Mouse (Mus musculus): ENCODE data around the gene Rsph6a.

The Rsph6a gene

DNA sequence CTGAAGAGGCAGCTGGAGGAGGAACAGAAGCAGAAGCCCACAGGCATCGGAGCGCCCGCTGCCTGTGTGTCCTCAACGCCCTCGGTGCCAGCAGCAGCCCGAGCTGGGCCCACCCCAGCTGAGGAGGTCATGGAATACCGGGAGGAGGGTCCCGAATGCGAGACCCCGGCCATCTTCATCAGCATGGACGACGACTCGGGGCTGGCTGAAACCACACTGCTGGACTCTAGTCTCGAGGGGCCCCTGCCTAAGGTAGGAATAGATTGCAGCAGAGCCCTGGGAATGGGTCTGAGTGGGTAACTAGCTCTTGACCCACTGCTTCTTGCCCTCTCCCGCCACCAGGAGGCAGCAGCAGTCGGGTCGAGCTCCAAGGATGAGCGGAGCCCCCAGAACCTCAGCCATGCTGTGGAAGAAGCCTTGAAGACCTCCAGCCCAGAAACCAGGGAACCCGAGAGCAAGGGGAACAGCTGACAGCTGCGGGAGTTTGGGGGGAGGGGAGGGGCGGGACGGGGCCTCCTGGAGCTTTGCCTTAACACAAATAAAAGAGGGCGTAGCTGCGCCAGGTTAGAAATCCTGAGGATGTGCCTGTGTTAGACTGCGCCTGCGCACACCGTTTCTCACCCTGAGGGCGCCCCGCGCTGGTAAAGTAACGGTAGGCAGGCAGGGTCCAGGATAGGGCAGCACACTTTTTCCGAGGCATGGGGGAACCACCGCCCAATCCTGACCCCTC, at the start of gene Rsph6a:
TSS of gene Rsph6a (plus strand) at position 644 of the 730 bp plus-strand sequence.
- DNase-seq, result peak; percentile 73

DNA sequence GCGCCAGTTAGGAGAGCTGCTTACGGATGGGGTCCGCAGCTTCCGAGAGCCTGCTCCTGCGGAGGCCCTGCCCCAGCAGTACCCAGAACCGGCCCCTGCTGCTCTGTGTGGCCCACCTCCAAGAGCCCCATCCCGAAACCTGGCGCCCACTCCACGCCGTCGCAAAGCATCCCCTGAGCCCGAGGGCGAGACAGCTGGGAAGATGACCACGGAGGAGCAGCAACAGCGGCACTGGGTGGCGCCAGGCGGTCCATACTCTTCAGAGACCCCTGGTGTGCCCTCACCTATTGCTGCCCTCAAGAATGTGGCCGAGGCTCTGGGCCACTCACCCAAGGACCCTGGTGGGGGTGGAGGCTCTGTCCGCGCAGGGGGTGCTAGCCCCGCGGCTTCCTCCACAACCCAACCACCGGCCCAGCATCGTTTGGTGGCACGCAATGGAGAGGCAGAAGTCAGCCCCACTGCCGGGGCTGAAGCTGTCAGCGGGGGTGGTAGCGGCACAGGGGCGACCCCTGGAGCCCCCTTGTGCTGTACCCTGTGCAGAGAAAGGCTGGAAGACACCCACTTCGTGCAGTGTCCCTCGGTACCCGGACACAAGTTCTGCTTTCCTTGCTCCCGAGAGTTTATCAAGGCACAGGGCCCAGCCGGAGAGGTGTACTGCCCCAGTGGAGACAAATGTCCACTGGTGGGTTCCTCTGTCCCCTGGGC, 48.9 kb upstream of the Rsph6a start:
- no peak for DNase-seq

DNA sequence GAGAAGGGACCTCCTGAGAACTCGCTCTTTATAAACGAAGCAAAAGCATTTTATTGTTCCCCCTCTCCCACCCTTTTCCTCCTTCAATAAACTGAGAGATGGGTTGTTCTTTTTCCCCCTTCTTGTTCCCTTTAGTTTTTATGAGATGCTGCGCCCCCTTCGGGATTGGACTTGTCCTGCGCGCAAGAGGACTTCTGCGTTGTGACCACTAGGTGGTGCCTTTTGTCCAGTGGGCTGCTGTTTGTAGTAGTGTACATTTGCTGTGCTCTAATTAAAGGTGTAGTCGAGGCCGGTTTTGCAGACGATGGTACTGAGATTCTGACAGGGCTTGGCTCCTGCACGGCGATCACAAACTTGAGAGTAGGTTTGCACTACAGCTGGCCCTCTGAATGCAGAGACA, 48.0 kb upstream of the Rsph6a start:
- DNase-seq, result peak; percentile 84

DNA sequence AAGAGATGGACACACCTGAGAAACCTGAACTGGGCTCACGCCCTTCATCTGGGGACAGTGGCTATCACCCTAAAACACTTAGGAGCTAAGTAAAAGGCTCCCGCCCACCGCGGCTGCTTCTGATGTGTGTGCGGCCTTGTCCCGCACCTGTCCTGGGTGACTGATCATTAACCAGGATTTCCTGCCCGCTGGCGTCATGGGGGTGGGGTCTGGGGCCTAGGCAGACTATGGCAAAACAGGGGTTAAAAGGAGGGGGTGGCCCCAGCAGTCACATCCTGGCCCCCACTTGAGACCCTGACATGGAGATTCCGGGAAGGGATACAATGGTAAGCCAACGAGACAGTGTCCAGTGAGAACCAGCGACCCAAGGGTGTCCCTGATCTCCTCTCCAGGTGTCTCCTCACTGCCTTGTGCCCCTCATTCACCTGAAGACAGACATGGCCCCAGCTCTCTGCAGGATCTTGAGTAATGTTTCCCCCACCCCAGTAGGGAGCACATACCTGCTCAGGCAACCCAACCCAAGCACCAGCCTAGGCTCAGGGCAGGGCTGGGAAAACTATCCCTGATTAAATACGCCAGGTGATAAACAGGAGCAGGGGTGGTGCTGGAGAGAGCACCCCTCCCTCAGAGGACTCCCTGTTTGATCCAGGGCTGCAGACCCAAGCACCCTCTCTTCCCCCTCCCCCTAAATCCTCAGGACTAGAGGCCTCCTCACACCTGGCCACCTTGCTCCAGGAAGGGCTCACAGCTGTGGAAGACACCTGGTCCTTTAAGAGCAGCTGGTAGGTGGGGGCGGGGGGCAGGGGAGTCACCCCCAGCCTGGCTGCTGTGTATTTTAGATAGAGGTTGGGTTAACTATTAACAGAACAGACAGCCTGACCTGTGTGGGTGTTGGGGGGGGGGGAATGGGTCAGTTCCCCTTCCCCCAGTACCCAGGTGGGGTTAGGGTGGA, 47.2 kb upstream of the Rsph6a start:
- no peak for DNase-seq

DNA sequence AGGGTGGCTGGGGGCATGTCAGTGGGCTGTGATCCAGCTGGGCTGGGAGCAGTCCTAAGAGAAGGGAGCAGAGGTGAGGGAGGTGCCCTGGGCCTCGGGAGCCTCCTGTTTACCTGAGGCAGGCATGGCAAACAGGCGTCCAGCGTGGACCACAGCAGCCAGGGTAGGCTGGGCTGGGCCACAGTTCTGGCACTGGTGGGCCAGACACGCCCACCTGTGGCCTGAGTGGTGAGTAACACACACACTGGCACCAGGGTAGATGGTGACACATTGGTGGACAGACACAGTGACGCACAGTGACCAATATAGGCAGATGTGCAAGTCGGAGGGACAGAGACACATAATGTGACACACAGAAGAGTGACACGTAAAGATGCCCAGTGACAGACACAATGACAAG, 43.9 kb upstream of the Rsph6a start:
- no peak for DNase-seq

DNA sequence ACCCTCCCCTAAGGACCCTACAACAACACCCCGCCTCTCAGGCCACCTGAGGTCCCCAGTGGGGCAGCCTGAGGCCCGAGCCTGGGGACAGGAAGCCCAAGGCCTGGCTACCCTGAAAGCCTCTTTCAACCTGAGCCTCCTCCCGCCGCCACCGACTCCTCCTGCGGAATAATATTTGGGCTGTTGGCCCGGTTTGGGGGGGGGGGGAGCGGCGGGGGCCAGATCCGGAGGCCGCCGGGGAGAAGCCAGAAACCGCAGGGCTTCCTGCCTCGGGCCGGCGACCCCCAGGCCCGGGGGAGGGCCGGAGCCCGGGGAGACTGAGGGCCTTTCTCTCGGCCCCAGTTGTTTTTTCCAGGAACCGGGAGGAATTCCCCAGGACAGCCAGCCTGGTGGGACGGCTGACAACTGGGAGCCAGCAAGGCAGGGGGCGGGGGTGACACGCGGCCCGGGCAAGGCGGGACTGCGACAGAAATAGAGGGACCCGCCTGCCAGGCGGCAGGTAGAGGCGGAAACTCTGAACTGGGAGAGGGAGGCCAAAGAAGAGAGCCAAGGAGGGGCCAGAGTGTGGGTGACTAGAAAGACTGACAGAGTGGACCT, 42.4 kb upstream of the Rsph6a start:
- DNase-seq, result no peak

DNA sequence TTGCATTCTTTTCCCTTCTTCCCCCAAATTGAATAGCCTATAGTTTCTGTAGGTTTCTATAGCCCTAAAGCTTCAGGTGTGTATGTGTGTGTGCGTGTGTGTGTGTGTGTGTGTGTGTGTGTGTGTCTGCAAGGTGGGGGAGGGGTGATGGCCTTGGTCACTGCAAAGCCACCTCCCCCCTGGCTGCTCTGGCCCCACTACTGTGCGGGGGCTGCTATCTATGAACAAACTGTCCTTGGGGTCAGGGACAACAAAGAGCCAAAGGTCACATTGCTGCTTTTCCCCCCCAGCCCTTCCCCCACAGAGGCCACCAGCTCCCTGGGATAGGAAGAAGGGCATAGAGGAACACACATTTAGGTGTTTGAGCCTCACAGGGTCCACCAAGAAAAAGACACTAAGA, 41.6 kb upstream of the Rsph6a start:
- no peak for DNase-seq

DNA sequence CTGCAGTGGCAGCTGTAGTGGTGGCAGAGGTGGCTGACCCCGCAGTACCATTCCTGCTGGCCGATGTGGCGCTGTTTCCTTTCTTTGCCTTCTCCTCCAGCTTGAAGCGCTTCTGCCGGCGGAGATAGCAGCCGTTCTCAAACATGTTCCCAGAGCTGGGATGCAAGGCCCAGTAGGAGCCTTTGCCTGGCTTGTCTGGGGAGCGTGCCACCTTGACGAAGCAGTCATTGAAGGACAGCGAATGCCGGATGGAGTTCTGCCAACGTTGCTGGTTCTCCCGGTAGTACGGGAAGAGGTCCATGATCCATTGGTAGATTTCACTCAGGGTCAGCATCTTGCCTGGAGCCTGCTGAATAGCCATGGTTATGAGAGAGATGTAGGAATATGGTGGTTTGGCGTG, 40.0 kb upstream of the Rsph6a start:
- DNase-seq, result no peak

DNA sequence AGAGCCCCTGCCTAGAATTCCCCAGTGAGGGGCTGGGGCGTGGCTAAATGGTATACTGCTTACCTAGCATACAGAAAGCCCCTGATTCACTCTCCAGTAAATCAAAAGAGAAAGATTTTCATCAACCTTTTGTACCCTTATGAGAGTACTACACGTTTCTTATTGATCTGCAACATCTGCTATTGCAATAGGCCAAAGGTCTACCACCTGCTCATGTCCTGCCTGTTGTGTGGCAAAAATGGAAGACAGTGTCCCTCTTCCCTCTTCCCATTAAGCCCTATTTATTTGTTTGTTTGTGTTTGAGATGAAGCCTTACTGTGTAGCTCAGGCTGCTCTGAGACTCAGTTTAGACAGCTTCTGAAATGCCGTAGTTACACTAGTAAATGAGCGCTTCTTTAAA, 38.4 kb upstream of the Rsph6a start:
- DNase-seq, result no peak

DNA sequence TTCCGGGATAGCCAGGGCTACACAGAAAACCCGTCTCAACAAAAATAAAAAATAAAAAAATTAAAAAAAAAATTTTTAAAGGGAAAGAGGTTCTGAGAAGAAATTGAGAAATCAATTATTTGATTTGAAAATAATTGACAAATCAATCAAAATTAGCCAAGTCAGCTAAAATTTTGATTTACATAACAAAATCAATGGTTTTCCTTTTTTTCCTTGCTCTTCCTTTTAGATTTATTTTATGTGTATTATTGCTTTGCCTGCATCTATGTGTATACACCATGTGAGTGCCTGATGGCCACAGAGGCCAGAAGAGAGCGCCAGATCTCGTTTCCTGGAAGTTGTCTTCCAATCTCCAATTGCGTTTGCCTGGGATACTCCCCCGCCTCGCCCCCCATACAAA, 36.6 kb upstream of the Rsph6a start:
- DNase-seq, result no peak

DNA sequence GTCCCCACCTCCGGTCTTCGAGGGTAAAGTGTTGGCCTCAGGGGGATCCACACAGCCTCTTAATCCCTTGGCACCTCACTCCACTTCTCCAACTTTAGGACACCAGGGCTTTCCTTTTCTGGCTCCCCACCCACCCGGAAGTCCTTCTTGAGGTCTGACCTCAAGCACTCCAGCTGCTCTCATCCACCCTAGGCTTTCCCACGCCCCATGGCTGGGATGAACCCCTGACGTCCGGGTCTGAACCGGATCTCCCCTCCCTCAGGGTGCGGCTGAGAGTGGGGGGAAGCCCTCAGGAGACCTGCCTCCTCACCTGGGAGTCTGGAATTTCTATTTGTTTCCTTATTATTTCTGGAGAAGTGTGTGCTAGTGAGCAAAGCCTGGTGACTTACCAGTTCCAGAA, 33.4 kb upstream of the Rsph6a start:
- DNase-seq, result no peak

DNA sequence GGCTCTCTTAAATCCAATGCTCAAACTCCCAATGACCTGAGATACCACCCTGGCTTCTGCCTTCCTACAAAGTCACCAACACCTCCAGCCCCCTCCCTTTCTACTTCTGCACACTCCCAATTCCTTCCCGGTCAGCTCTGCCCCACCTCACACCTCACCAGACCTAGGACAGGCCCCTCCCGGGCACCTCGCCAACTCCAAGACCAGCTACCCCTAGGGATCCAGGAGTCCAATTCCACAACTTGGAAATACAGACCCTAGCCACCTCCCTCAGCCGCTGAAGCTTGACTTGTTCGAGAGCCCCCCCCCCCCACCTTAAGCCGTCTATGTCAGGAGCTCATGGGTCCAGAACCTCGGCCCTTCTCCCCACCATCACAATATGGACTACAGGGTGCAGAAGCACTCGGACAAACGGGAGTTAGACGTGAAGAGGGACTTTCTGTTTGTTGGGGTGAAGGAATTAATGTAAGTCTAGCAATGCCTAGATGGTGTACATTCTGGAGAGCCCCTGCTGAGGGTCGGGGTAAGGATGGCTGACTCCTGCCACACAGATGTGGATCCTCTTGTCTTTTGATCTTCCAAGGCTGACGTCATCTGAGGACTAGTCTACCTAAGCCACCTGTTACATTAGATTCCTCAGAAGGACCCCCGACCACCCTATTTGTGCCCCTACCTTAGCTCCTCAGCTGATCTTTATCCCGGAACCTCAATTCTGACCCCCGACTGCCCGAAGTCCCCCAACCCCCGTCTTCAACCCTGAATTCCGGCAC, 32.1 kb upstream of the Rsph6a start:
- DNase-seq, result no peak

DNA sequence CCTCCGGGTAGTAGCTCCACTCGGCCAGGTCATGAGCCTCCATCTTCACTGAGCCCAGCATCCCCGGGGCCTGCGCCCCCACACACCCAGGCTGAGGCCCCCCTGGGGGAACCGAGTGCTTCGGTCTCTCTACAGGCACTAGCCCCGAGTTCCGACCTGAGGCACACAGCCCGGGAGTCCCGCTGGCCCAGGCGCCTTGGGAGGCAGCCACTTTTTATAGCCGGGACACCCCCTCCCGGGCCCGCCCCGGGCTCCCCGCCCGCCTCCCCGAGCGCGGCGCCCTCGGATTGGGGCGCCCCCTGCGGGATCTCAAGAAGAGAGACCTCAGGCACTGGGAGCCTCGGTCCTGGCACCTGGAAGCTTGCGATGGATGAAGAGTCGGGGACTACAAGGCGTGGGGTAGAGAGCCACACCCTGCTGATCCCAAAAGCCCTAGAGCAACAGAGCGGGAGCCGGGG, 31.1 kb upstream of the Rsph6a start, which contains the start of gene Foxa3:
TSS of gene Foxa3 (minus strand) at position 182 of the 458 bp plus-strand sequence.
- peak; percentile 69 for DNase-seq

DNA sequence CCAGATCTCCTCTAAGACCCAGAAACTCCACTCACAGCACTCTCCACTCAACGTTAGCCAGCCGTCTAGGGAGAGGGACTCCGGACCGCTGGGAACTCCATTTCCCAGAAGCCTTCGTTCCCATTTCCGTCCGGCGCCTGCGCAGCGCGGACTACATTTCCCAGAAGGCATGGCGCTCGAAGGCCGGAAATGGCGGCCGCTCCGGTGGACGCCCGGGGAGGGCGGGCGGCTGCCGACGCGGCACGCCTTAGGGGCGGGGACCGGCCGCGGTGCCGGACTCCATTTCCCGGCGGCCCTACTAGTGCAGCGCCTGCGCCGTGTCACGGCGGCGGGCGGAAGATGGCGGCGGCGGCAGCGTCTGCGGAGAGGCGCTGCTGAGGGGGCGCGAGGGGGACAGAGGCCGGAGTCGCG, 30.4 kb upstream of the Rsph6a start, which contains the start of gene Sympk:
TSS of gene Sympk (plus strand) at position 282 of the 411 bp plus-strand sequence.
- DNase-seq, result peak; percentile 95

DNA sequence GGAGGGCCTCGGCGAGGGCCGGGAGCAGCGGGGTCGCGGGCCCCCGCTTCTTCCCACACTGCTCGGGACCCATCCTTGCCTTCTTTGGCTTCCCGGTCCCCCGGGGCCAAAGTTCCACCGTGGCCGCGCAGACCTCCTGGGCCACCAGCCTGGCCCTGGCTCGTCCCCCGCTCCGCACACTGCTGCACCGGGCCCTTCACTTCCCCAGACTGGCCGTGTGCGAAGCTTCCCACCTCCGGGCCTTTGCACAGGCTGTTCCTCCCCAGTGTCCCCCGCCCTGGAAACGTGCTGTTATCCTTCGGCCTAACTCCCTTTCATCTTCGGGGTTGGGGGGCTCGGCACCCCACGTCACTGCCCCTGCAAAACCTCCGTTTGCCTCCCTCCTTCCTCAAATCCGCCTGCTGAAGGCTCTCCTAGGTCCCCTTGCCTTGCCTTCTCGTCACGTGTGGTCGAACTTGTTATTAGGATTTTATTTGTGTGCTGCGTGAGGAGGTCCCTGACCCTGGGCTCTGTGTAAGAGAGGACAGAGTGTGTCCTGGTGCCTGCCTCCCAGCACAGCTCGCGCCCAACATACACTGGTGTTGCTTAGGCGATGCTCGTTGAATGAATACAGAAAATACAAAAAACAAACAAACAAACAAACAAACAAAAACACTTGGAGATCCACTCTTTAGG, 29.8 kb upstream of the Rsph6a start:
- no peak for DNase-seq

DNA sequence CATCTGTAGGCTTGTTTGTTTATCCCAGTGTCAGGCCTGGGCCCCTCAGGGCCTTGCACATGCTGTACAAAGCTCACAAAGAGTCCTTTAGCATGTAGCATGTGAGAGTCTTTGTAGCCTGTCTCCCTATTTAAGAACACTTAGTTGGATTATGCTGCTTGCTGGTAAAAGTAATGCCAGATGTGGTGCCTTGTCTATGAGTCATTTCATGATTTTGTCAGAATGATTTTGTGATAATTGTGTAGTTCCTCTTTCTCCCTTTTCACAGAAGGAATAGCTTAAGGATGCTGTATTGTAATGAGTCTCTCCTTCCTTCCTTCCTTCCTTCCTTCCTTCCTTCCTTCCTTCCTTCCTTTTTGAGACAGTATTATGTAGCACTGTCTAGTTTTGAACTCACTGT, 26.4 kb upstream of the Rsph6a start:
- no peak for DNase-seq

DNA sequence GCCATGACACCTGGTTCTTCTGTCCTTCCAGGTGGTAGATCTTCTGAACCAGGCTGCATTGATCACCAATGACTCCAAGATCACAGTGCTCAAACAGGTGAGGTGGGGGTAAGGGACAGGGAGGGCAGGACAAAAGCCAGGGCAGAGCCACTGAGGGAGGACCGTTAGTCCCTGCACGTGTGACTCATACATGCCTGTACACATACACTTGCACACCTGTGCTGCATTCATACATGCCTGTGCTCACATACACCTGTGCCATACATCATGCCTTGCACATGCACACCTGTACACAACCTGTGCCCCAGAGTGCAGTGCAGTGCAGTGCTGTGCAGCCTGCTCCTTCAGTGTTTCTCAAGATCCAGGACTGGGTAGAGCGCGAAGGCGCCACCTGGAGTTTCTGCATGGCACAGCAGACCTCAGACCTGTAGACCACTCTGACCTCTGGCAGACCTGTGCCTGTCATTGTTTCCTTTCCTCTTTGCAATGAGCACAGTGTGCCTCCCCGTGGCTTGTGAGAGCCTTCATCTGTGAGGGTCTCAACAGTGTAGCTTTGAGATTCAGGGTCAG, 25.3 kb upstream of the Rsph6a start:
- peak; percentile 81 for DNase-seq

DNA sequence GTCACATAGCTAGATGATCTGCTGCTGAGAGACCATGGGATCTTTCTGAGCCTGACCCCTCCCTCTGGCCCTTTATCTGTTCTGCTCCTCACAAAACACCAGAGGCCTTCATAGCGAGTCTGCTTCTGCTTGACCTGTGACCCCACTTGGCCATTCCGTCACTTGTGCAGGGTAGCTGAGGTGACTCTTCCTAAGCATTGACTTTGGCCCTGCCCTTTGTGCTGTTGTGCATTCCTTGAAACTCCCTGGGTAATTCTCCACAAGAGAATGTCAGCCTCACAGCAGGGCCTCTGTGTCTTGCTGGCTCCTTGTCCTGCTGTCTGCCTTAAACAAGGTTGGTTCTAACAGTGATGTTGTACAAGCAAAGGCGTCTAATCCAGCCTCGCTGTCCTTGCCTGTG, 22.8 kb upstream of the Rsph6a start:
- no peak for DNase-seq

DNA sequence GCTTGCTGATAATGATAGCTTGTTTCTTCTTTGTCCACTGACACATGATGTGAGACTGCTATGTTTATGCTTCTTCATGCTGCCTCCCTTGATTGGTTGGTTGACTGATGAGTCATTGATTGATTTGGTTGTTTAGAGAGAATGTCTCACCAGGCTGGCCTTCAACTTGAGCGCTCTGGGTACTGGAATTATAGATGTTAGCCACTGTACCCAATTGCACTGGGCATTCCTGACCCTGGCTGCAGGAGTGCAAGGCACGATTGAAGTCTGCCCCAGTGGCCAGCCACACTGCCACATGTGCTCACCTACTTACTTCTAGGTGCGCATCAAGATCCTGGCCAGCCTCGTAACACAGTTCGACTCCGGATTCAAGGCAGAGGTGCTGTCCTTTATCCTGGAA, 9.9 kb upstream of the Rsph6a start:
- no peak for DNase-seq

DNA sequence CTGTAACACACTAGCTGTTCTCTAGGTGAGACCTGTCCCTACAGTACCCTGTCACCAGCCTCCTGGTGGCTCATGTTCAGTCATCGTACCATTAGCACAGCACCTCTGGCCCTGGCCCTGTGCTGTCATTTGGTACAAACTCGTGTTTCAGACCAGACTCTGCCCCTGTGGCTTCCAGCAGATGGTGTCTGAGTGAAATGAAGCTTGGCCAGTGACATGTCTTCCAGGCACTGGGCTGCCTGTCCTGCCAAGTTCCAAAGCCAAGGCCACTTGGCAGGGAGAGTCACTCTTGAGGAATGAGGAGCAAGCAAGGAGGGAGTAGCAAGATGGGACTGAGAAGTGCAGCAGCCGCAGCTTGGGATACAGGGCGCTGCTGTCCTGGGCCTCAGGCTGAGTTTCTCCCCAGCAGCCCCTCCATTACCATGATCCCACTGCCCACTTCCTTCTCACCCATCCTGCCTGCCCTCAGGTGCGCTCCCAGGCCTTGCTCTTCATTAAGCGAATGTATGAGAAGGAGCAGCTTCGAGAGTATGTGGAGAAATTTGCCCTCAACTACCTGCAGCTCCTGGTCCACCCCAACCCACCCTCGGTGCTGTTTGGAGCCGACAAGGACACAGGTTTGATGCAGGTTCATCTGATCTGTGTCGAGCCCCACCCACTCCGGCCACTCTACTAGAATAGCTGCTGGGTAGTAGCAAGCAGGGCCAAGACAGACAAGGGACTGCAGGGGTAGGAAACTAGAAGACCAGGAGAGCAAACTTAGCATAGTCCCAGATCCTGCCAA, 8.0 kb upstream of the Rsph6a start:
- DNase-seq, result no peak

Data from thymus, postnatal 4 days (tissue).